Mouse (Mus musculus) bone marrow, adult 2 months (tissue): ENCODE measurements around the gene Itgb5.

Experiments used
- CTCF ChIP-seq: fragments of 200-500 bp; IDR thresholded peaks from 2 replicates; pipeline ENCODE4 v1.5.1; 2011; ENCODE audit warnings: low read length, control low read depth; ENCODE audit not compliant: control insufficient read depth, insufficient read depth
- POLR2A ChIP-seq: fragments of 200-500 bp; IDR thresholded peaks from 2 replicates; pipeline ENCODE4 v1.6.1; 2011; ENCODE audit warnings: low read depth, mild to moderate bottlenecking, control low read depth, low read length, borderline replicate concordance; ENCODE audit not compliant: control insufficient read depth

DNA sequence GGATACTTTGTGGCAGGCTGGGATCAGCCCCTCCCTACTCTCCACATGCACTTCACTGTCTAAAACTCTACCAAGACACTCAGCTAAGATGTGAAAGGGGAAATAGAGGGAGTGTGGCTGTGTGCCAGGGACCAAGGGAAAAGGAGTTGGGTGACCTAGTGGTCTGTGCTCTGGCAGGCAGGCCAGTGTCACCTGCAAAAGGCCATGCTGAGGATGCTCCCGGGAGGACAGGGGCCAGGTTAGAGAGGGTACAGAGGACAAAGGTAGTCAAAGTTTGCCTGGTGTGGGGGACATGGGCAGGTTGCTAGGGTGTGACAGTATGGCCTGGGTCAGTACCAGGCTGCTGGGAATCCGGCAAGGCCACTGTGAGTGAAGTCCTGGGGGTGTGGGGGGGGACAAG, 29.3 kb downstream of the Itgb5 start:
- no peak for TF ChIP-seq POLR2A
- no peak for TF ChIP-seq CTCF
